Mouse (Mus musculus): ENCODE results near the gene Wbp1l.

DNA sequence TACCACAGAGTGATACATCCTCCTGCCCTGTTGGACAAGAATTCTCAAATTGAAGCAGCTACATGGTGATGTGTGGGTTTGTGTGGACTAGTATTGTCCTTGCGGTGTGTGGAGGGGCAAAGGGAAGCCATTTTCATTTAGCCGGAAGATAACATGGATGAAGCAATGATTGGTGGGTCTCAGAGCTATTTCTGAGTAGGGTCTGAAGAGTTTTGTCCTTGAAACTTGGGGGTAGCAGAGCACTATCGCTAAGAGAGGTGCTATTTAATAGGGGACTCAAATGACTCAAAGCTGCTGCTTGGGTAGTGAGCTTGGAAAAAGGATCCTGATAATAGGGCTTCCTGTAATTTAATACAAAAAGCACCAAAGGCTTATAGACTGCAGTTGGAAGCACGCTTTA is 697 bp upstream of the Wbp1l start:
- no peak for TF ChIP-seq GATA1 (IDR thresholded peaks at IDR 0.05; ENCODE audit: borderline replicate concordance, low read length)
- no peak for TF ChIP-seq CTCF (IDR thresholded peaks at IDR 0.05; ENCODE audit: low read depth, low read length)

Data from G1E (cell line).